Mouse (Mus musculus): ENCODE results near the gene Polr3b.

DNA sequence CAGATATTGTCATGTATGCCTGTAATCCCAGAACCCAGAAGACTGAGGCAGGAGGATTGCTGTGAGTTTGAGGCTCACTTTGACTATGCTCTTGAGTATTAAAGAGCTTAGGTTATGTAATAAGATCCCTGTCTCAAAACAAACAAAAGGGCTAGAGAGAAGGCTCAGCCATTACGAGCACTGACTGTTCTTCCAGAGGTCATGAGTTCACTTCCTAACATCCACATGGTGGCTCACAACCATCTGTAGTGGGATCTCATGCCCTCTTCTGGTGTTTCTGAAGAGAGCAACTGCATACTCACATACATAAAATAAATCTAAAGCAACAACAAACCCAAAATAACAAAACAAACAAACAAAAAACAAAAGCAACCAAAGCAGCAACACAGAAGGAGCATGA is 23.9 kb upstream of the Polr3b start:
- TF ChIP-seq CTCF (conservative IDR thresholded peaks at IDR 0.05; ENCODE audit: insufficient read depth, insufficient read length, low read depth, low read length) (0 out of 2 replicates have a peak, but pooled peaks have one; percentile 9), POLR2A (IDR thresholded peaks at IDR 0.05; ENCODE audit: low read depth, low read length) (no peak)
